Mouse (Mus musculus) frontal cortex, postnatal 10 days (tissue): Measurements from ENCODE around the gene Vsig10l.
A peak's percentile ranks its signal among the peaks of the same experiment; 100 is the strongest.

Experiments
- DNase-seq, 2 experiments: peaks; one replicate each; pipeline ENCODE4 v3.0.0; 2022; ENCODE audit warnings: low spot score in 2 of 2, mixed read lengths in 1 of 2

Gene Vsig10l

GRCm38 (mm10) chr7:43462851-43463250 lies at the start of gene Vsig10l:
Gene Vsig10l (plus strand): TSS chr7:43463151.
- DNase-seq, result no peak

DNA sequence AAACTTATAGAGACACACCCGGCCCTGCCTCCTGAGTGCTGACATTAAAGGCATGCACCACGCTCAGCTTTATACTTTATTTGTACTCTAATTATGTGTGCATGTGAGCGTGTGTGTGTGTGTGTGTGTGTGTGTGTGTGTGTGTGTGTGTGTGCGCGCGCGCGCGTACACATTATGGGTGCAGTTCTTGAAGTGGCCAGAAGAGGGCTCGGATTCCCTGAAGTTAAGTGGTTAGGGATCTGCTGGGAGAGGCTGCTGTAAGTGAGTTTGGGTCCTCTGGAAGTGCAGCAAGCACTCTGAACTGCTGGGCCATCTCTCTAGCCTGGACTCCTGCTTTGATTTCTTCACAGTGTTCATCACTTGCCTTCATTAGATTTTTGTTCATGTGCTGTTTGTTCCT lies 45.7 kb upstream of the Vsig10l start:
- DNase-seq, result no peak

DNA sequence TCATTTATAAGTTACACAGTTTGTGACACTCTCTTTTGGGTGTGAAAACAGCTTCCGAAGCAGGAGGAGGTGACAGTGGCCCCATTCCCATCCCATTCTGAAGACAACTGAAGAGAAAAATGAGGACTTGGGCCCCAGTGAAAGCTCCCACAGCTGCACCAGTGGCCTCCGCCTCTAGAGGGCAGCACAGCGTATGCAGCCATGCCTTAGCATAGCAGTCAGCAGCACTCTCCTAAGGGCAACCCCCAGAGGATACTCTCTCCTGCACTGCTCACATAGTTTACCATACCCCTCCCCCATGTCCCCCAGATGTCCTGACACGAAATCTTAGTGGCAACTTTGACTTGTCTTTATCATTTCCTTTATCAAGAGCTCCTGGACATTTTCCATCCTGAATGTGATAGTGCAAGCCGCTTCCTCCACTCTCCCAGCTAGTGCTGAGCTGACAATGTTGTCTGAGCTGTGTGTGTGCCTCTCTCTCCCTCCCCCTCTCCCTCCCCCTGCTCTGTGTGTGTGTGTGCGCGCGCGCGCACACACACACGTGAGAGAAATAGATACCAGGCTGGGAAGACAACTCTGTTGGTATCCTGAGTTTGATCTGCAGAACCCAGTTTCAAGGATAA lies 39.8 kb upstream of the Vsig10l start:
- DNase-seq, result peak; percentile 40 to 80

GRCm38 (mm10) chr7:43423991-43424625 lies 38.8 kb upstream of the Vsig10l start:
- no peak for DNase-seq

DNA sequence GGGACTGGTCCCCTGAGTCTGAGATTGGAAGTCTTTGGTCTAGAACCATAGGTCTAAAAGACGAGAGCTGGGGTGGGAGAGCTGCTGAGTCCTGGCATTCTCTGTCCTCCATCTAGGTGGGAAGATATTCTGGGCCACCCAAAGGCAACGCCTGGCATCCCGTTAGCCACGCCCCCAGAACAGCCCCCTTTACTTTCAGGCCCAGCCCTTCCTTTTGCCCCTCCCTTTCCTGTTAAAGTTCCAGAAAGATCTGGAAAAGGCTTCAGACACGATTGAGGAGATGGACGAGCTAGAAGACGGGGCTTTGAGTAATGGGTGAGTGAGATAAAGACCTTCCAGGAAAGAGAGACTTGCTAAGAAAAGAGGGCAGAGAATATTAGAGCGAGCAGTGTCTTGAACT lies 35.5 kb upstream of the Vsig10l start, which contains the start of gene Lim2:
Gene Lim2, plus strand, starts transcription at position 265 of the 400 bp plus-strand sequence.
- DNase-seq, result no peak

GRCm38 (mm10) chr7:43429500-43429899 lies 33.5 kb upstream of the Vsig10l start:
- no peak for DNase-seq

- no peak for DNase-seq
Measured at GRCm38 (mm10) chr7:43432891-43433290, 30.1 kb upstream of the Vsig10l start.

DNA sequence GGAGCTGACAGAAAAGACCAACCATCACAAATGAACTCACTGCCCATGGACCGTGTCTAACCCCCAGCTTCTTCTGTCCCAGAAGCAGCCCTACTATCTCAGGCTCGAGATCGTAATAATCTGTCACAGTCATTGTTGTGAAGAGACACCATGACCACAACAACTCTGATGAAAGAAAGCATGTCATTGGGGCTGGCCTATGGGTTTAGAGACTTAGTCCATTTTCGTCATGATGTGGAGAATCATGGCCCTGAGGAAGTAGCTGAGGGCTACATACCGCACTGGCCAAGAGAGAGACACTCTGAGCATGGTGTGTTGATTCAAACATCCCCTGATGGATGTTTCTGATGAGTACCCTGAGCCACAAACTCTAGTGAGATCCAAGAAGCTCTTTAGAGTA lies 28.3 kb upstream of the Vsig10l start:
- no peak for DNase-seq

DNA sequence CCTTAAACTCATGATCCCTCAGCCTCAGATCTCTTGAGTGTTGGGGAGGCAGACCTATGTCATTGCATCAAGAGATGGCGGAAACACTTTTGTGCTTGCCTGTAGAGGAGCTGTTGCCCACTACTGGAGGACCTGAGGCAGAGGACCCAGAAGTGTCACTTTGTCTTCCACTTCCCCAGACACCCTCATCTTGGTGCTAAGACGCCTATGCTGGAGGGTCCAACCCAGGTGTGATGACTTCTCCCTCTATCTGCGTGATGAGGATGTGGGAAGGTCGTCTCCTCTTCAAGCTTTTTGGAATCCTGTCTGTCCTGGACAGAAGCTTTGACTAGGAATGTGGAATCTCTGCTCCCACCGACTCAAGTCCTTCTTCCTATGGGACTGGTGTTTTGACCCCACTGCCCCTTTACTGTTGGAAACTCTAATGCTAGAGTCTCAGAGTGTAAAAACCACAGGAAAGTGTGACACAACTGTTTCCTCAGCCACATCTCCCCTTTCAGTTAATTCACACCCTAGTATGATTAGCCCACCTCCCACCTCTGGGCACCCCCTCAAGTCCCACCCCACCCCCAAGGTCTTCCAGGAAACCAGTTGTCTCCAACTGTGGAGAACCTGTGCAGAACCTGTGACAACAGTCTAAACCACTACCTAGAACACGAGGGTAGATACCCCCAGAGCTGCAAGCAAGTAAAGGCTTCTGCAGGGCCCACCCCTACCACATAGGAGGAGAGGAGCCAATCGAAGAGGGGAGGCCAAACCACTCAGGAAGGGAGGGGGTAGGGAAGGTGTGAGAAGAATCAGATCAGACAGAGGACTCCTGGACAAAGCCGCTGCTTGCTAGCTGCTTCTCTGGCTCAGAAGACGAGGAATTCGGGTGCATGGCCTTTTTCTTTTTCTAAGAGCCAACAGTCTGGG lies 26.4 kb upstream of the Vsig10l start, which contains the start of gene Nkg7:
Gene Nkg7, plus strand, starts transcription at position 733 of the 915 bp plus-strand sequence.
- DNase-seq, result no peak

DNA sequence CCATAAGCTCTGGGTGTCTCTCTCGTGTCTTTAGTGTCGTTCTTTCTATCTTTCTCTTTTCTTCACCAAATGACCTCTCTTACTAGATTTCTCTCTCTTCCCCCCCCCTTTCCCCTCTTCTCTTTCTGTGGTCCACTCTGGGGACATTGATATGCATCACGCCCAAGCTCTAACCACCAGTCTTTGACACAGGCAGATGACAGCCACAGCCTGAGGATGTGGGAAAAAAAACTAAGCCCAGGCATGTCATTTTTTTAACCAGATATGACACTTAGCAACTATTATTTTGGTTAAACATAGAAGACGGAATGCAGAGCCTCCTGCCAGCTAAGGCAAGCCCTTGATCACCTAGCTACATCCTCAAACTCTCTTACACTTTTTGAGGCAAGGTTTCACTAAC lies 24.3 kb upstream of the Vsig10l start:
- no peak for DNase-seq

GRCm38 (mm10) chr7:43440482-43440881 lies 22.5 kb upstream of the Vsig10l start, which contains the start of gene Cldnd2:
Gene Cldnd2 (plus strand): TSS chr7:43440782.
- no peak for DNase-seq

GRCm38 (mm10) chr7:43441071-43441470 lies 21.9 kb upstream of the Vsig10l start:
- DNase-seq, result no peak

DNA sequence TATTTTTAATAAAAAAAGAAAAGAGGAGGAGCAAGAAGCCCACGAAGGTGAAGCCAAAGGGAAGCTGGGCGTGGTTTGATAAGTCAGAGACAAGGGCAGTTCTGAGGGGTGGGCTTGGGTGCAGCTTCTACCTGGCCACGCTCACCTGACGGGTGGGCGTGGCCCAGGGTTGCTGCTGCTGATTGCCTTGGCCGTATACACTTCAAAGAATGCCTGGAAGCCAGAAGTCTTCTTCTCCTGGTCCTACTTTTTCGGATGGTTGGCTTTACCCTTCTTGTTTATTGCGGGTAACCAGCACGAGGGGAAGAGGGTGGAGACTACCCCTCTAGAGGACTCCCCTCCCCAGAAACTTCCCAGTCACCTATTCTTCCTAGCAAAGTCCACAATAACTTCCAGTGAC lies 20.3 kb upstream of the Vsig10l start:
- no peak for DNase-seq

GRCm38 (mm10) chr7:43443126-43443916 lies 19.6 kb upstream of the Vsig10l start:
- peak; percentile 54 to 66 for DNase-seq

GRCm38 (mm10) chr7:43443917-43444293 lies 19.0 kb upstream of the Vsig10l start, which contains the start of the genes Etfb and Gm45233:
Gene Etfb (plus strand): TSS chr7:43444083.
Gene Gm45233 (plus strand): TSS chr7:43444128.
- DNase-seq, result peak; percentile 94

- DNase-seq, result no peak
Measured at GRCm38 (mm10) chr7:43447801-43448200, 15.2 kb upstream of the Vsig10l start.

DNA sequence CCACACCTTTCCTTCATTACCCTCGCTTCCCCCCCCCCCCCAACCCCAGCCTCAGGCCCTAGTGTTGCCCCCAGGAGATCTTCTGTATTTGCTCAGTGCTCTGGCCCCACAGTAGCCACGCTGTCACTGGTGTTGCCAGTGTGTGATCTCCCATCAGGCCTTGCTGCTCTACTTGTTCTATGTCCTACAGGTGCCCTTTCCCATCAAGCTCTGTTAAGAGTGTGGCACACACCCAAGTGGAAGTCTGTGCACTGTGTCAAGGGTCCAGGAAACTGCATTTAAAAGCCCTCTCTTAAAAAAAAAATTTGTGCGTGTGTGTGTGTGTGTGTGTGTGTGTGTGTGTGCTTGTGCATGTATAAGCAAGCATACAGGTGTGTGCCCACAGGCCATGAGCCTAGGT lies 14.7 kb upstream of the Vsig10l start:
- DNase-seq, result no peak

- DNase-seq, result no peak
Measured at GRCm38 (mm10) chr7:43449811-43450210, 13.1 kb upstream of the Vsig10l start.

DNA sequence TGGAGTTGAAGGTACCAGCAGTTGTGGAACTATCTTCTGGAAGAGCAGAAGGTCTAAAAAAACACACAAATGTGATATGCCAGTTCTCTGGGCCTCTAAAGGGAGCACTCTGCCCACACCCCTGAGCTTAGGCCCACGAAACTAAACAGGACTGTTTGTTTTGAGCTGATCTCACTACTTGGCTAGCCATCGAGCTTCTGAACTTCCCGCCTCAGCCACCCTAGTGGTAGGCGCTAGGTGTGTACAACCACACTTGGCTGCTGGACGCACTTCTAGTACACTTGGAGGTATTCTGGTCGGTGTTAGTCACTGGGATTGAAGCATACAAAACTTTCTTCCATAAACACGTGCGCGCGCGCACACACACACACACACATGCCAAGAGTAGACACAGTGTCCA lies 11.2 kb upstream of the Vsig10l start:
- no peak for DNase-seq

DNA sequence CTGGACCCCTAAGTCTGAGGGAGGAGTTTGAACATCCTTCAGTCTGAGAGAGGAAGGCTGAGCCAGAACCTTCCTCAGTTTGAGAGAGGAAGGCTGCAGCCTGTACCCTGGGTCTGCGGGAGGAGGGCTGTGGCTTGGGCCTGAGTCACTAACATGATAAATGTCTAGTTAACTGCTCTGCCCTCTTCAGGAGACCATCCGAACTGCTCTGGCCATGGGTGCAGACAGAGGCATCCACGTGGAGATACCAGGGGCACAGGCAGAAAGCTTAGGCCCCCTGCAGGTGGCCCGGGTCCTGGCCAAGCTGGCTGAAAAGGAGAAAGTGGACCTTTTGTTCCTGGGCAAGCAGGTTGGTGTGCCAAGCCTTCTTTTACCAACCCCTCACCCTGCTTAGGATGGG lies 10.3 kb upstream of the Vsig10l start:
- no peak for DNase-seq

GRCm38 (mm10) chr7:43453599-43454355 lies 9.2 kb upstream of the Vsig10l start:
- no peak for DNase-seq
